Mouse (Mus musculus) C2C12 (cell line): ENCODE results near the gene Scfd2.

Experiments used
- CTCF ChIP-seq: IDR thresholded peaks from one replicate; pipeline ENCODE4 v1.5.1; 2011; ENCODE audit not compliant: control insufficient read depth, insufficient read depth, insufficient read length
- FOSL1 ChIP-seq: IDR thresholded peaks from one replicate; pipeline ENCODE4 v1.8.0; 2011; ENCODE audit warnings: mild to moderate bottlenecking, low read length; ENCODE audit not compliant: poor library complexity, insufficient read depth, severe bottlenecking

DNA sequence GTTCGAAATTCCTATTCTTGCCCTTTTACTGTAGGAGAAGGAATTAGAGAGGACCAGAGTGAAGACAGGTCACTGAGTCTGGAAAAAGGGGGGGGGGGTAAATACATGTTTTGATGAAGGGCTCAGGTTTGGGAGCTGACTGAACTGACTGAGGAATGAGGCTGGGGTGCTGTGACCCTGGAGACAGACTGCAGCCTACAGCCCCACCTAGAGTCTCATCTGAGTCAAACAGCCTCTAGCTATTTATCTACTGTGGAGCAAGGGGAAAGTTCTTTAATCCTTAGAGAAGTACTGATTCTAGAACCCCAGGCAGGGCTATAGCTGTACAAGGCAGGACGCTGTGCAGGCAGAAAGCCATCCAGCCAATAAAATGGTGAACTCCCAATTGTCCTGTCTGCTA, 239.5 kb downstream of the Scfd2 start:
- no peak for TF ChIP-seq CTCF
- no peak for TF ChIP-seq FOSL1
